8 mouse cellular contexts compared by ENCODE assay signal in the genomic region with DNA sequence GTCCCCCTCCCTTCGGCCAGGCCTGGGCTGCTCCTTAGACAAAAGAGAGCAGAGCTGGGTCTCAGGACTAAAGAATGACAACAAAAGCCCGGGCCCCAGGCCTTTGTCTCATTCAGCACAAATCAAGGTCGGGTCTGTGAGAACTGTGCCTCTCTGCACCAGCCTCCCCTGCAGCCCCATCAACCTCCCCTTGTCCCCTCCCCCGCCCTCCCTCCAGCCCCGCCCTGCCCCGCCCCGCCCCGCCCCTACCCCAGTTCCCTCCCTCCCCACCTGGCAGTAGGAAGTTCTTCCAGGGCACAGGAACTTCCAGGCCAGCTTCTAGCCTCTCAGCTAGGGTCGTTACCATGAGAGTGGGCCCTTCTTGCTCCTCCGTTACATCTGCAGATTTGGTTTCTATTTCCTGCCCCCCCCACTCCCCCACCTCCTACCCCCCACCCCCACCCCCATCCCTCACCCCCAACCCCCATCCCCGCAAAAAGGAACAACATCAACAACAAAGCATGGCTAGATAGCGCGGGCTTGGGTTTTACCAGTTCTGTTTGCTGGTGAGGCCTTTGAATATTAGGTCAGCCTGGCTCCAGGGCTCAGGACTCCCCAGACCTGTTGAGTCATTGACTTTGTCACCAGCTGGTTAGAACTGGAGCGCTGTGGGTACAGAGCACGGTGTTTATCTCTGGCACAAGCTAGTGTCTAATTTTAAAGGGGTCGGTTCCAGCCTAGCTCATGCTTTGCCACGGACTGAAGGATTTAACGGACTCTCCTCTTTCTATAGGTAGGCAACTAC.
A peak's percentile ranks its signal among the peaks of the same experiment; 100 is the strongest.
DNase-seq lines count a peak whose midpoint lies in the region; ATAC-seq and TF ChIP-seq lines count a peak whose summit lies in the region.

No protein-coding gene starts in this region.

- H3K4me2 ChIP-seq in liver, embryonic 16.5 days (ENCODE audit: low read depth, low read length), result peak overlapping the region; percentile 26; the same call in 1 of the 2 replicates

- no peak for TF ChIP-seq CTCF in thymus, adult 2 months (IDR thresholded peaks at IDR 0.05; ENCODE audit: borderline replicate concordance, control insufficient read depth, extremely low read depth, insufficient read depth, low read length, poor library complexity)
- TF ChIP-seq CTCF in left cerebral cortex, adult 2 months (IDR thresholded peaks at IDR 0.05), result no peak

- intact Hi-C loops in left cerebral cortex, adult 2 months (cut with DNase I), result no loop called here

- H3K4me3 ChIP-seq in liver, embryonic 16.5 days (ENCODE audit: low read depth, low read length), result no peak overlapping the region
- H3K4me3 ChIP-seq in thymus, adult 2 months (ENCODE audit: control insufficient read depth, insufficient read depth, low read length), result no peak overlapping the region
- H3K4me3 ChIP-seq in left cerebral cortex, adult 2 months, result no peak overlapping the region

- H3K9ac ChIP-seq in liver, embryonic 16.5 days (ENCODE audit: low read depth, low read length), result no peak overlapping the region

- no peak for TF ChIP-seq POLR2A in thymus, adult 2 months (IDR thresholded peaks at IDR 0.05; ENCODE audit: control insufficient read depth, extremely low read depth, insufficient read depth, low read length, poor library complexity)

- H3K4me1 ChIP-seq in liver, embryonic 16.5 days (ENCODE audit: control insufficient read depth, low read depth, low read length), result peaks cover 3% of the 10 kb centered on the region; the same call in 1 of the 2 replicates
- peaks cover 17% of the 10 kb centered on the region for H3K4me1 ChIP-seq in thymus, adult 2 months (replicated peaks; ENCODE audit: control insufficient read depth, insufficient read depth, low read length)

- H3K36me3 ChIP-seq in liver, embryonic 16.5 days (ENCODE audit: control insufficient read depth, insufficient read depth), result no peaks in the 10 kb centered on the region
- H3K36me3 ChIP-seq in thymus, adult 2 months (ENCODE audit: control insufficient read depth, insufficient read depth, low read length), result no peaks in the 10 kb centered on the region

- 17% methylated on average over 13 of the region's 18 CpGs for WGBS in liver, embryonic 16.5 days (ENCODE audit: insufficient replicate concordance)
- WGBS in thymus, adult 2 months, result 36% methylated on average over 17 of the region's 18 CpGs

- DNase-seq in heart, adult 11 months, result peak; percentile 88
- no peak for DNase-seq in heart, adult 9 months (ENCODE audit: low spot score in 2 of 2)
- DNase-seq in embryo, embryonic 10.5 days (ENCODE audit: low spot score), result peak; percentile 92
- peak; percentile 54 for DNase-seq in induced T-regulatory cell, adult 2 months (ENCODE audit: low read depth)
- peak; percentile 19 for DNase-seq in thymus, adult 2 months
- DNase-seq in frontal cortex, adult 2 months (ENCODE audit: extremely low spot score in 1 of 2, low spot score in 1 of 2), result no peak
- no peak for DNase-seq in left cerebral cortex, adult 2 months (ENCODE audit: extremely low spot score in 1 of 2, low spot score in 2 of 2)

- H3K27me3 ChIP-seq in liver, embryonic 16.5 days (ENCODE audit: control insufficient read depth, insufficient read depth, low read depth, low read length), result no peaks in the 10 kb centered on the region
- no peaks in the 10 kb centered on the region for H3K27me3 ChIP-seq in thymus, adult 2 months (ENCODE audit: control insufficient read depth, insufficient read depth, low read length)

- no peak overlapping the region for H3K27ac ChIP-seq in liver, embryonic 16.5 days (ENCODE audit: low read length)
- peak overlapping the region; percentile 69; the same call in 1 of the 2 replicates for H3K27ac ChIP-seq in thymus, adult 2 months (ENCODE audit: control insufficient read depth, insufficient read depth, low read length)
- no peak overlapping the region for H3K27ac ChIP-seq in left cerebral cortex, adult 2 months

- no peaks in the 10 kb centered on the region for H3K9me3 ChIP-seq in liver, embryonic 16.5 days (replicated peaks; ENCODE audit: control insufficient read depth, low read length)

- ATAC-seq in liver, embryonic 16.5 days (ENCODE audit: low read depth), result peak; percentile 66

Comparison
In these comparisons a context has a peak if more than half of its experiments do, and no peak if none do; other contexts are left out.
1. DNase-seq: peak in heart, adult 11 months (single experiment), embryo, embryonic 10.5 days (single experiment), induced T-regulatory cell, adult 2 months (single experiment) and thymus, adult 2 months (single experiment); none in heart, adult 9 months (0 of 2), frontal cortex, adult 2 months (0 of 2) and left cerebral cortex, adult 2 months (0 of 2).